ENCODE assay signal across 7 mouse cellular contexts in the genomic region with DNA sequence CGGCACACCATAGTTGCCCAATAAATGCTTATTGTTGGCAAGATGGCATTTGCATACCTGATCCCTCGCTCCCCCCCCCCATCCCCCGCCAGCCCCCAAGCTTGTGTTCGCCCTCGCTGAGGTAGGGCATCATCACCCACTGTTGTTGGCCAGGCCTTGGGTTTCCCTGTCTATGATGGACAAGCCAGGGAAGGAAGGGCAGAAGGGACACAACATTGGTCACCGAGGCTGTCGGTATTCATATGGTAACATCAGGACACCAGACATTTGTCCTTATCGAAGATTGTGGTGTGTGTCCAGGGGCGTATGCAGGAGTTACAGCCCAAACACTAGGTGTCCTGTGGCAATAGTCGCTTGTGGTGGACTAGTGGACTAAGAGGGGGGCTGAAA. TPM values are rescaled to one million over a fixed set of nuclear protein-coding genes. Genes with fewer than 3 reads are reported as not detected.
DNase-seq lines count a peak whose midpoint lies in the region; ATAC-seq and TF ChIP-seq lines count a peak whose summit lies in the region.

No protein-coding gene starts in this region.

- H3K27ac ChIP-seq in thymus, adult 2 months (ENCODE audit: control insufficient read depth, insufficient read depth, low read length): no peak overlapping the region
- peak overlapping the region; percentile 97 for H3K27ac ChIP-seq in forebrain, embryonic 14.5 days (ENCODE audit: low read depth, low read length)
- peak overlapping the region; percentile 79 for H3K27ac ChIP-seq in liver, embryonic 14.5 days

- peak overlapping the region; percentile 64 for H3K9ac ChIP-seq in forebrain, embryonic 14.5 days (ENCODE audit: low read length)
- H3K9ac ChIP-seq in liver, embryonic 14.5 days (replicated peaks): peak overlapping the region; percentile 69

- TF ChIP-seq POLR2A in thymus, adult 2 months (IDR thresholded peaks at IDR 0.05; ENCODE audit: control insufficient read depth, extremely low read depth, insufficient read depth, low read length, poor library complexity): no peak

- H3K4me3 ChIP-seq in thymus, adult 2 months (ENCODE audit: control insufficient read depth, insufficient read depth, low read length): peak overlapping the region; percentile 58
- H3K4me3 ChIP-seq in forebrain, embryonic 14.5 days (ENCODE audit: low read depth, low read length): peak overlapping the region; percentile 60
- peak overlapping the region; percentile 77 to 89 for H3K4me3 ChIP-seq in liver, embryonic 14.5 days (ENCODE audit: insufficient read depth in 1 of 2, low read depth in 2 of 2, low read length in 2 of 2)

- no peaks in the 10 kb centered on the region for H3K27me3 ChIP-seq in thymus, adult 2 months (ENCODE audit: control insufficient read depth, insufficient read depth, low read length)
- no peaks in the 10 kb centered on the region for H3K27me3 ChIP-seq in forebrain, embryonic 14.5 days (replicated peaks; ENCODE audit: control insufficient read depth, insufficient read depth, low read length)
- no peaks in the 10 kb centered on the region for H3K27me3 ChIP-seq in liver, embryonic 14.5 days (ENCODE audit: control insufficient read depth, insufficient read depth, low read length)

- H3K4me1 ChIP-seq in thymus, adult 2 months (replicated peaks; ENCODE audit: control insufficient read depth, insufficient read depth, low read length): peaks cover 15% of the 10 kb centered on the region
- H3K4me1 ChIP-seq in forebrain, embryonic 14.5 days (ENCODE audit: control insufficient read depth, insufficient read depth, low read length): peaks cover 6% of the 10 kb centered on the region; the same call in 1 of the 2 replicates
- peaks cover 7 to 13% of the 10 kb centered on the region in 2 experiments for H3K4me1 ChIP-seq in liver, embryonic 14.5 days (replicated peaks; ENCODE audit: control insufficient read depth in 2 of 2, insufficient read depth in 2 of 2, low read length in 1 of 2)

- ATAC-seq in forebrain, embryonic 14.5 days: no peak
- ATAC-seq in liver, embryonic 14.5 days (ENCODE audit: insufficient read depth): peak; percentile 3; the same call in 1 of the 2 replicates

- peak overlapping the region; percentile 86 for H3K4me2 ChIP-seq in forebrain, embryonic 14.5 days (ENCODE audit: low read length)
- peak overlapping the region; percentile 79 for H3K4me2 ChIP-seq in liver, embryonic 14.5 days (ENCODE audit: low read depth)

- no peak for TF ChIP-seq CTCF in thymus, adult 2 months (IDR thresholded peaks at IDR 0.05; ENCODE audit: borderline replicate concordance, control insufficient read depth, extremely low read depth, insufficient read depth, low read length, poor library complexity)
- no peak for TF ChIP-seq CTCF in liver, embryonic 14.5 days (IDR thresholded peaks at IDR 0.05; ENCODE audit: low read depth)

- TF ChIP-seq EP300 in liver, embryonic 14.5 days (IDR thresholded peaks at IDR 0.05; ENCODE audit: low read depth): no peak

- 3% methylated on average over 10 of the region's 10 CpGs for WGBS in thymus, adult 2 months
- 6% methylated on average over 10 of the region's 10 CpGs for WGBS in forebrain, embryonic 14.5 days
- WGBS in liver, embryonic 14.5 days (ENCODE audit: insufficient replicate concordance): 2% methylated on average over 10 of the region's 10 CpGs

- peaks cover 2% of the 10 kb centered on the region; the same call in 1 of the 2 replicates for H3K36me3 ChIP-seq in thymus, adult 2 months (ENCODE audit: control insufficient read depth, insufficient read depth, low read length)
- peaks cover 32% of the 10 kb centered on the region for H3K36me3 ChIP-seq in forebrain, embryonic 14.5 days (ENCODE audit: control insufficient read depth, insufficient read depth, low read length)
- H3K36me3 ChIP-seq in liver, embryonic 14.5 days (replicated peaks; ENCODE audit: control insufficient read depth, insufficient read depth, low read depth): peaks cover 11% of the 10 kb centered on the region

- no peaks in the 10 kb centered on the region for H3K9me3 ChIP-seq in forebrain, embryonic 14.5 days (replicated peaks; ENCODE audit: control insufficient read depth, low read length)
- H3K9me3 ChIP-seq in liver, embryonic 14.5 days (ENCODE audit: control insufficient read depth, low read length): no peaks in the 10 kb centered on the region

- no peak for DNase-seq in thymus, adult 2 months
- no peak for DNase-seq in thymus, postnatal 4 days
- no peak for DNase-seq in forebrain, embryonic 14.5 days (ENCODE audit: low spot score)
- DNase-seq in liver, embryonic 14.5 days (ENCODE audit: low read depth in 3 of 3, low spot score in 3 of 3): peak in 2 of 3 experiments; percentile 17 to 20
- no peak for DNase-seq in ovary, adult 18-20 months (ENCODE audit: low spot score)
- no peak for DNase-seq in left cerebral cortex, adult 18-20 months (ENCODE audit: low spot score in 2 of 2)
- DNase-seq in cerebellum, postnatal 4 days (ENCODE audit: low spot score in 2 of 2): no peak

RNA-seq across cellular contexts. Expression of a gene that starts 0.5 kb away (rescaled TPM):
- 8.0 and 8.2 TPM in 2 replicates for polyA plus RNA-seq in thymus, adult 2 months (2012; rRNA removed)
- 5.0 and 5.8 TPM in 2 replicates for polyA plus RNA-seq in forebrain, embryonic 14.5 days (2014; fragmentation: Nextera tagmentation; extraction: Ambion mirVana)
- polyA plus RNA-seq in liver, embryonic 14.5 days (2012; rRNA removed): 1.2 and 1.3 TPM in 2 replicates
- polyA plus RNA-seq in liver, embryonic 14.5 days (2014; fragmentation: Nextera tagmentation; extraction: Ambion mirVana): 1.1 and 1.2 TPM in 2 replicates
- 10 to 100 TPM; 11.8 to 13.2 TPM for total RNA-seq in left cerebral cortex, adult 18-20 months (2021)

RNA-seq across cellular contexts. Expression of a gene that starts 11.5 kb away (rescaled TPM):
- polyA plus RNA-seq in thymus, adult 2 months (2012; rRNA removed): not detected in 2 replicates
- not detected in 2 replicates for polyA plus RNA-seq in forebrain, embryonic 14.5 days (2014; fragmentation: Nextera tagmentation; extraction: Ambion mirVana)
- not detected in 2 replicates for polyA plus RNA-seq in liver, embryonic 14.5 days (2012; rRNA removed)
- polyA plus RNA-seq in liver, embryonic 14.5 days (2014; fragmentation: Nextera tagmentation; extraction: Ambion mirVana): not detected in 2 replicates
- total RNA-seq in left cerebral cortex, adult 18-20 months (2021): not detected

RNA-seq across cellular contexts. Expression of a gene that starts 36.2 kb away (rescaled TPM):
- polyA plus RNA-seq in thymus, adult 2 months (2012; rRNA removed): 47.5 and 53.1 TPM in 2 replicates
- polyA plus RNA-seq in forebrain, embryonic 14.5 days (2014; fragmentation: Nextera tagmentation; extraction: Ambion mirVana): 27.3 and 38.8 TPM in 2 replicates
- polyA plus RNA-seq in liver, embryonic 14.5 days (2012; rRNA removed): 11.6 and 15.0 TPM in 2 replicates
- polyA plus RNA-seq in liver, embryonic 14.5 days (2014; fragmentation: Nextera tagmentation; extraction: Ambion mirVana): 12.7 and 15.9 TPM in 2 replicates
- 10 to 100 TPM; 46.8 to 51.8 TPM for total RNA-seq in left cerebral cortex, adult 18-20 months (2021)

RNA-seq across cellular contexts. Expression of a gene that starts 36.4 kb away (rescaled TPM):
- 80.6 and 93.7 TPM in 2 replicates for polyA plus RNA-seq in thymus, adult 2 months (2012; rRNA removed)
- polyA plus RNA-seq in forebrain, embryonic 14.5 days (2014; fragmentation: Nextera tagmentation; extraction: Ambion mirVana): 101 TPM in 2 replicates
- polyA plus RNA-seq in liver, embryonic 14.5 days (2012; rRNA removed): 46.2 and 64.9 TPM in 2 replicates
- polyA plus RNA-seq in liver, embryonic 14.5 days (2014; fragmentation: Nextera tagmentation; extraction: Ambion mirVana): 100 and 103 TPM in 2 replicates
- total RNA-seq in left cerebral cortex, adult 18-20 months (2021): 100 to 1,000 TPM; 128 to 130 TPM

Comparison
In these comparisons a context has a peak if more than half of its experiments do, and no peak if none do; other contexts are left out.
1. DNase-seq: peak in liver, embryonic 14.5 days (2 of 3); none in thymus, adult 2 months (single experiment), thymus, postnatal 4 days (single experiment), forebrain, embryonic 14.5 days (single experiment), ovary, adult 18-20 months (single experiment), left cerebral cortex, adult 18-20 months (0 of 2) and cerebellum, postnatal 4 days (0 of 2).
2. Peak in every context shown above with its lines, with median percentiles within 50 percentile points of each other: H3K4me3 ChIP-seq.